Mouse (Mus musculus): ENCODE results near the gene Lrrc20.
A peak's percentile ranks its signal among the peaks of the same experiment; 100 is the strongest.

Gene Lrrc20

GRCm38 (mm10) chr10:61517296-61518071, 41.9 kb downstream of the Lrrc20 start:
- peak in 1 of 2 experiments; percentile 25 for DNase-seq

- DNase-seq: no peak
Measured at GRCm38 (mm10) chr10:61518320-61518719, 42.7 kb downstream of the Lrrc20 start.

DNA sequence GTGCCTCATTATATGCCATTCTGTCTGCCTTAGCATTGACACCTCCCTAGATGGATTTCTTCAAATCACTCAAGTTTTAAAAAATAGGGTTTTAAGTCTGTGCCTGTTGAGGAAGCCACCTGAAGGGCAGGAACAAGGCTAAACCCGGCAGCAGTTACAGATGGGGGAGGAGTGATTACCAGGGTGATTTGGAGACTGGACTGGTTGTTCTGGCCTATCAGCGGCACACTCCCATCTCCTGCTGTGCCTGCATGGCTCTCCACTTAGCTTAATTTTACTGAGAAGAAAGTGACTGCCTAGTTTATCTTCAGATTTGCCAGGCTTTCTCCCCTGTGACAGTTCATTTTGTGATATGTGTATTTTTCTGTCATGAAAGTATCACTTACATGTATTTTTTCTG, 43.9 kb downstream of the Lrrc20 start:
- no peak for DNase-seq

GRCm38 (mm10) chr10:61520714-61521113, 45.1 kb downstream of the Lrrc20 start:
- no peak for DNase-seq

DNA sequence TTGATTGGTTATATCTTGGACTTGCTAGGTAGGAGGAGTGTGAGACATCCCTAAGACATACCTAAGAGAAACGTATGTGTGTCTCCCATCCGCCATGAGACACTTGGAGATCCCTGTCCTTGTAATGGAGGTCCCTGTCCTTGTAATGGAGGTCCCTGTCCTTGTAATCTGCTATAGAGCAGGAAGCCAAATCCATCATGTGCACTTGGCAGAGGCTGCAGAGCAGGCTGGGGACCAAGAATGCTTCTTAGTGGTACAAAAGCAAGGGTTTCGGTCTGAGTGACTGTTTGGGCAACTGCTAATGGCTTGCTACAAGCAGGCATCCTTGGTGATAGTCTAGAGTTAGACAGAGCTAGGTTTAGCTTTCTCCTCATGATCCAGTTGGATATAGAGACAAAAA, 55.3 kb downstream of the Lrrc20 start:
- no peak for DNase-seq

GRCm38 (mm10) chr10:61533285-61533684, 57.7 kb downstream of the Lrrc20 start:
- DNase-seq: no peak

GRCm38 (mm10) chr10:61534371-61535101, 58.9 kb downstream of the Lrrc20 start:
- peak; percentile 23 to 28 for DNase-seq

GRCm38 (mm10) chr10:61535441-61535840, 59.8 kb downstream of the Lrrc20 start:
- DNase-seq: no peak

- peak; percentile 68 to 77 for DNase-seq
Measured at GRCm38 (mm10) chr10:61536130-61537035, 60.8 kb downstream of the Lrrc20 start.

DNA sequence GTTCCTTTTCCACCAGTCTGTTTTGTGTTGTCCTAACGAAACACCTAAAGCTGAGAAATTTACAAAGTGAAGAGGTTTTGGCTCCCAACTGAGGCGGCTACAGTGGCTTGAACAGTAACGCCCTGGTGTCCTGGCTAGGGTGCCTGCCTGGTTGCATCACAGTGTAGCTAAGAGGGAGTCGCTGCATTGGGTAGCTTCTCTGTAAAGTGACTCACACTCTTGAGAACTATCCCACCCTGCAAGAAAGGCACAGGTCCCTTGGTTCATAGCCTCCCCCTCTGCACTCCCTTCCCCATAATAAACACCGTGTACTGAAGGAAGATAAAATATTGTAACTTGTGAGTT, 61.4 kb downstream of the Lrrc20 start:
- no peak for DNase-seq

- no peak for DNase-seq
Measured at GRCm38 (mm10) chr10:61538446-61538845, 62.8 kb downstream of the Lrrc20 start.

GRCm38 (mm10) chr10:61544127-61544862, 68.7 kb downstream of the Lrrc20 start:
- no peak for DNase-seq

- no peak for DNase-seq
Measured at GRCm38 (mm10) chr10:61544863-61545240, 69.3 kb downstream of the Lrrc20 start.

GRCm38 (mm10) chr10:61550106-61550505, 74.5 kb downstream of the Lrrc20 start:
- DNase-seq: no peak

DNA sequence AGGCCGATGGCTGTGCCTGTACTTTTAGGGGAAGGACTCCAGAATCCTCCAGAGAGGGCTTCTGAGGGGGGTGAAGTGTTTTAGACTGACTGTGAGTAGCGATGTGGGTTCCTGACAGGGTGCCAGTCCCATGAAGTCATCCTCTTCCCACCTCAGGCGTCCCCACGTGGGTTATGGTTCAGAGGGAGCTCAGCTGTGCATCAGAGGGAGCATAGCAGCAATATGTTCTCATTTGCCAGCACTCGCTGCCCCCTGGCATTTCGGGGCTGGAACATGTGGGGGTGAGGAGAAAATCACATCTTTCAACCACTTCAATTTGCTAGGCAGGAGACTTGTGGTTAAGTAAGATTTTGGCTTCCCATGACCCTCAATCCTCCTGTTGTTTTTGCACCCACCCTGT, 79.6 kb downstream of the Lrrc20 start:
- DNase-seq: no peak

- DNase-seq: no peak
Measured at GRCm38 (mm10) chr10:61558631-61559030, 83.0 kb downstream of the Lrrc20 start.

- DNase-seq: no peak
Measured at GRCm38 (mm10) chr10:61559544-61559943, 83.9 kb downstream of the Lrrc20 start.

DNA sequence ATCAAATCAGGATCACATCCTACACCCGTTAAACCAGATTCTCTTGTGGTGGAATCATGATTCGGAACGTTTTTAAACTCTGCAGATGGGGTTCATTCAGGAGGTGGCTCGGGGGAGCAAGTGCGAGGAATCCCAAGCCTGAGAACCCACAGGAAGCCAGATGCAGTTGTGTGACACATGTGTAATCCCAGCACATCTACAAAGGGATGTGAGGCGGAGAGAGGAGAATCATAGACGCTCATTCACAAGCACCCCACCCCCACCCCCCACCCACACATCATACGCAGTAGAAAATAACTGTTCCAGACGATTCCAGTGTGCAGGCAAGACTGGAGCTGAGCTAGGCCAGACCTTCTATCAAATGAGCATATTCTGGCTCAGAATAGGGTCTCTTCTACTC, 87.9 kb downstream of the Lrrc20 start:
- DNase-seq: no peak

- no peak for DNase-seq
Measured at GRCm38 (mm10) chr10:61564408-61564807, 88.8 kb downstream of the Lrrc20 start.

DNA sequence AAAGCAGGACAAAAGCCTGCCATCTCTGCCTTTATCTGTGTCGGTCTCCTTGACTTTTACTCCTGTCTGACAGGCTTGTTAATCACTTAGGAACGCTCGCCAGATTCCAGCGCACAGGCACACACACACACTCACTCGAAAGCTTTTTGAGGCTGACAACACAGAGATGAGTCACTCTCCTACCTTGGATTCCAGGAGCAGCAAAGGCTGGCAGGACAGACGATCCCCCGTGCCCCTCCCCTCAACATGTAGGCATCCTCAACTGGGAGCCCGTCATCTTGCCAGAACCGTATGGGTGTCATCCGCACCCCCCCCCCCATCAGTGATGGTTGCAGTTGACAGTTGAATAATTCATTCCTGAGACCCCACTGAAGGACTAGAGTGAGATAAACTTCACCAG, 94.6 kb downstream of the Lrrc20 start:
- DNase-seq: no peak

DNA sequence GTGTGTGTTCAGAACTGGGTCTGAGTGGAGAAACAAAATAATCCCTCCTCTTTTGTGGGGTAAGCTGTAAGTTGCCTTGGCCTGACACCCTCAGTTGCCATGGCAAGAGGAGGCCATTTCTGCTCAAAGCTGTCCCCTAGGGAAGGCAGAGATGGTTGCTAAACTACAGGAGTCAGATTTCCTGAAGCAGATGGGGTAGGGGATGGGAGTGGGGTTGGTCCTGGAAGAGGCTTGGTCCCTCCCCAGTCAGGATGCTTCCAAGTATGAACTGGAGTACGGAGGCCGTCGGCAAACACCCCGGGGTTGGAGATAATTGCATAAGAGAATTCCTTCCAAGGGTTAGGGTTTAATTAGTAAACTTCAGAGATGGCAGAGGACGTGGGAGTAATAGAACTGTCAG, 96.5 kb downstream of the Lrrc20 start:
- no peak for DNase-seq

- no peak for DNase-seq
Measured at GRCm38 (mm10) chr10:61576120-61576767, 100.6 kb downstream of the Lrrc20 start.
